In genomic region chr2:93297656-93298055, GRCm38 (mm10) we compare ENCODE assay signal across 11 mouse cellular contexts. TPM values are rescaled to one million over a fixed set of nuclear protein-coding genes. Genes with fewer than 3 reads are reported as not detected.
DNase-seq lines count a peak whose midpoint lies in the region; ATAC-seq and TF ChIP-seq lines count a peak whose summit lies in the region.
"Had no signal": no experiment of that assay in that cellular context is flagged by ENCODE, and none has a peak within 500 bp of the region (broad histone marks: within the 10 kb centered on the region; RNA-seq: fewer than 3 reads in every experiment).

No protein-coding gene starts in this region.

- no peak for TF ChIP-seq EP300 in lung, postnatal 0 days (IDR thresholded peaks at IDR 0.05)

- H3K27ac ChIP-seq in lung, postnatal 0 days (ENCODE audit: low read length): no peak overlapping the region
- no peak overlapping the region for H3K27ac ChIP-seq in intestine, postnatal 0 days (ENCODE audit: low read depth, low read length)
- H3K27ac ChIP-seq: macrophage had no signal

- intact Hi-C loops in heart, postnatal 36 days (cut with DNase I): no loop called here

- H3K4me1 ChIP-seq in lung, postnatal 0 days (ENCODE audit: insufficient read depth, low read depth, low read length): no peaks in the 10 kb centered on the region
- no peaks in the 10 kb centered on the region for H3K4me1 ChIP-seq in intestine, postnatal 0 days (replicated peaks; ENCODE audit: control insufficient read depth, insufficient read depth, low read length)

- 0 out of 2 replicates have a peak, but pooled peaks have one; percentile 32 for ATAC-seq in lung, postnatal 0 days
- no peak for ATAC-seq in intestine, postnatal 0 days

- H3K9me3 ChIP-seq in lung, postnatal 0 days (ENCODE audit: low read length): no peaks in the 10 kb centered on the region
- H3K9me3 ChIP-seq in intestine, postnatal 0 days (ENCODE audit: control insufficient read depth): no peaks in the 10 kb centered on the region

- peak; percentile 42 for DNase-seq in lung, postnatal 0 days (ENCODE audit: low spot score)
- DNase-seq in lung, adult 18-20 months: no peak
- DNase-seq in adrenal gland, postnatal 10 days: peak; percentile 84
- DNase-seq in cerebellum, adult 9-10 months: peak; percentile 77
- peak; percentile 29 to 36 for DNase-seq in heart, postnatal 36 days
- no peak for DNase-seq in right cerebral cortex, adult 2 months (ENCODE audit: low spot score in 2 of 2)
- DNase-seq: kidney, postnatal 25 days; spleen, adult 18-20 months had no signal

- H3K27me3 ChIP-seq in lung, postnatal 0 days (replicated peaks; ENCODE audit: insufficient read depth, low read length): no peaks in the 10 kb centered on the region
- no peaks in the 10 kb centered on the region for H3K27me3 ChIP-seq in intestine, postnatal 0 days (replicated peaks; ENCODE audit: control insufficient read depth, insufficient read depth, low read length)

- TF ChIP-seq CTCF in lung, postnatal 0 days (IDR thresholded peaks at IDR 0.05): no peak
- TF ChIP-seq CTCF in intestine, postnatal 0 days (IDR thresholded peaks at IDR 0.05; ENCODE audit: low read depth): no peak

- H3K36me3 ChIP-seq in lung, postnatal 0 days (ENCODE audit: insufficient read depth, low read length): no peaks in the 10 kb centered on the region
- H3K36me3 ChIP-seq in intestine, postnatal 0 days (ENCODE audit: control insufficient read depth, insufficient read depth): no peaks in the 10 kb centered on the region

- WGBS in lung, postnatal 0 days: 46% methylated on average over 3 of the region's 3 CpGs
- WGBS in intestine, postnatal 0 days: 60% methylated on average over 3 of the region's 3 CpGs

- no peak overlapping the region for H3K9ac ChIP-seq in lung, postnatal 0 days (replicated peaks; ENCODE audit: low read depth)
- H3K9ac ChIP-seq in intestine, postnatal 0 days (ENCODE audit: low read depth, low read length): no peak overlapping the region

- H3K4me2 ChIP-seq in lung, postnatal 0 days (replicated peaks; ENCODE audit: low read depth, low read length): no peak overlapping the region
- no peak overlapping the region for H3K4me2 ChIP-seq in intestine, postnatal 0 days (replicated peaks; ENCODE audit: low read depth)

- no peak overlapping the region for H3K4me3 ChIP-seq in lung, postnatal 0 days (ENCODE audit: low read depth, low read length)
- no peak overlapping the region for H3K4me3 ChIP-seq in intestine, postnatal 0 days (ENCODE audit: low read depth, low read length)

RNA-seq across cellular contexts. Expression of gene Tspan18, which starts 36.6 kb away (rescaled TPM):
- 36.4 and 39.9 TPM in 2 replicates for polyA plus RNA-seq in lung, postnatal 0 days (2015; fragmentation: Nextera tagmentation; extraction: Ambion mirVana)
- total RNA-seq in adrenal gland, postnatal 10 days (2021): 100 to 1,000 TPM in 1 of 2 experiments, 10 to 100 TPM in 1; 84.9 to 114 TPM
- total RNA-seq in heart, postnatal 36 days (2021): 10 to 100 TPM; 12.4 to 16.2 TPM
- 12.2 and 18.0 TPM in 2 replicates for polyA plus RNA-seq in intestine, postnatal 0 days (2015; fragmentation: Nextera tagmentation; extraction: Ambion mirVana)
- total RNA-seq: granulocyte monocyte progenitor cell, adult 5-6 weeks had no signal

Comparison
In these comparisons a context has a peak if more than half of its experiments do, and no peak if none do; other contexts are left out.
1. DNase-seq: peak in lung, postnatal 0 days (single experiment), adrenal gland, postnatal 10 days (single experiment), cerebellum, adult 9-10 months (single experiment) and heart, postnatal 36 days (2 of 2); none in lung, adult 18-20 months (0 of 2) and right cerebral cortex, adult 2 months (0 of 2).
2. RNA of gene Tspan18, which starts 36.6 kb away (total RNA-seq): 84.9 to 114 TPM in adrenal gland, postnatal 10 days; 12.4 to 16.2 TPM in heart, postnatal 36 days; every median in the first group is over 4 times any median in the second.